Mouse (Mus musculus): Measurements from ENCODE around the gene Lipt2.

The Lipt2 gene

GRCm38 (mm10) chr7:100159105-100159841 is at the start of gene Lipt2:
Gene Lipt2, plus strand, starts transcription at chr7:100159277.
- peak; percentile 59 to 78 for DNase-seq (ENCODE audit: low read depth in 1 of 2, low spot score in 2 of 2)

DNA sequence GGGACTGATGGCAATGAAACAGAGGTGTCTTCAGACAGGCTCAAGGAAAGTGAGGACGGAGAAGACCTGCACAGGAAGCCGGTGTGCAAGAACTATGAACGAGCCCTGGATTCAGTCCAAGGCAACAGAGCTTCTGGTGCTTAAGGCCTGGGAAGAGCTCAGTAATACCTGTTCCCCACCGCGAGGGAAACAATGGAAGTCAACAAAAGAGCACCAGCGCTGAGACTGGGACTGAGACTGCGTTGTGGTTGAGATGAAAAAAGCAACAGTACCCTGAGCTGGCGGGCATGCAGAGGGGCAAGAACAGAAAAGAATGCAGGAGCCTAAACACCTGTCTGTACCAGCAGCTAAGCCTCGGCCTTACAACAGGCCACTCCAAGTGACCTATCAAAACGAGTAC is 47.6 kb upstream of the Lipt2 start:
- DNase-seq (ENCODE audit: low read depth in 1 of 2, low spot score in 2 of 2): no peak

- DNase-seq (ENCODE audit: low read depth in 1 of 2, low spot score in 2 of 2): no peak
These were observed 45.3 kb upstream of the Lipt2 start for GRCm38 (mm10) chr7:100113821-100114220.

DNA sequence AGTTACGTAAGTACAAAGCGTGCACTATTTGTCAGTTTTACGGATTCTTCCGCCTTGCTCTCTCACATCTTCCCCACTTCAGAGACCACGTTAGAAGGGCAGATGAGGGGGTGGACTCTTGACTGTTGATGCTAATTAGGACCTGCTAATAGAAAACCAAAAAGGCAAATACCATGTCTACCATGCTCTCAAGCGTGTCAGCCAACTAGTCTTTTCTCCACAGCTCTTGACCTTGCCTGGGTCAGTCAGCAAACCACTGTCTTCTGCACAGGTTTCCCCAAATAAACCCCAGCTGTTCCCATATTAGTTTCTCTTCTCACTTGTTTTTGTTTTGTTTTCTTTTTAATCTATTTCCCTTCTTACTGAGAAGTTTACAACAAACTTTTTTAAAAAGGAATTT is 44.8 kb upstream of the Lipt2 start:
- DNase-seq (ENCODE audit: low read depth in 1 of 2, low spot score in 2 of 2): no peak

- DNase-seq (ENCODE audit: low read depth in 1 of 2, low spot score in 2 of 2): peak in 1 of 2 experiments; percentile 12
These were observed 38.3 kb upstream of the Lipt2 start for GRCm38 (mm10) chr7:100120791-100121261.

DNA sequence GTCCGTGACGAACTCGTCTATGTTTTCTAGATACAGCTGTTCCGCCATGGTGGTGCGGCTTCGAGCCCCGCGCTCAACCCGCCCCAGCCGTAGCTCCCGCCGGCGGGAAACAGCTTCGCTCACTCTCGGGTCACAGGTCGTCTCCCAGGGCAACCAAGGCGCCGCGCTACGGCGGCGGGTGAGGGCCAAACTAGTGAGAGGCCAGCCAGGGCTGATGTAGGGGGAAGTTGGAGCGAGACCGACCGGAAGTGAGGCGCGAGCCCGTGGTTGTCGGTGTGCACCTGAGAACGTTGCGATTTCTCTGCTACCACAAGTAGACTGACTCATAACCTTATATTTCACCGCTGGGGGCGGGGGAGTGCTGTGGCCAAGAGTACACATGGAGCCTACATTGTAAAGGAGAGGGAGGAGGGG is 37.7 kb upstream of the Lipt2 start, which contains the start of gene Pold3:
Gene Pold3 (minus strand): TSS at position 190 of the 414 bp plus-strand sequence.
- DNase-seq (ENCODE audit: low read depth in 1 of 2, low spot score in 2 of 2): peak; percentile 96 to 98

GRCm38 (mm10) chr7:100123486-100123885 is 35.6 kb upstream of the Lipt2 start:
- DNase-seq (ENCODE audit: low read depth in 1 of 2, low spot score in 2 of 2): peak; percentile 19 to 50

DNA sequence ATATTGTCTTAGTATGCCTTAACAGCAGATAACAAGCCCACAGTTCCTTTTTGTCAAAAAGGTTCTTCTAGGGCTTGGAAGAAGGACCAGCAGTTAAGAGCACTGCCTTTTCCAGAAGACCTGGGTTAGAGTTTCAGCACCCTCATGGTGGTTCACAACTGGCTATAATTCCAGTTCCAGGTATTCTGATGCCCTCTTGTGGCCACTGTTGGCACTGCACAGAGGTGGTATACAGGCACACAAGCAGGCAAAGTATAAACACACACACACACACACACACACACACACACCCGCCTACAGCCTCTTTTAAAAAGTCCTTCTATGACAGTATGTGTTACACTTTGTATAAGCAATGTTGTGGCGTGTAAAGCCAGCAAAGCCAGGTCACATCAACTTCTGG is 34.9 kb upstream of the Lipt2 start:
- peak in 1 of 2 experiments; percentile 55 for DNase-seq (ENCODE audit: low read depth in 1 of 2, low spot score in 2 of 2)

DNA sequence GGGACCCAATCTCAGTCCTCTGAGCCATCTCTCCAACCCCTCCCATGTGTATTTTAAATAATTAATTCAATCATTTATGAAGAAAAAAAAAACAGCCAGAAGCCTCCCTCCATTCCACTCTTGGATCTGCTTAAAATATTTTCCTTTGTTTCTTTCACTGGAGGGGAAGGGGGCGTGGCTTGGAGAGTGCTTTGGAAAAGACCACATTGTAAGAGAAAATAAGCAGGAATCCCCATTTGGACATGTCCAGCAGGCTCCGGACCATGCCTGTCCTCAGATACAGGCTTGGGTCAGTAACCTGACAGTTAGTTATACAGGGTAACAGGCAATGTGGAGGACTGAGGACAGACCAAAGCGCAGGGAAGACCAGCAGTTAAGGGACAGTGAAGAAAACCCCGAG is 33.9 kb upstream of the Lipt2 start:
- DNase-seq (ENCODE audit: low read depth in 1 of 2, low spot score in 2 of 2): no peak

- no peak for DNase-seq (ENCODE audit: low read depth in 1 of 2, low spot score in 2 of 2)
These were observed 32.6 kb upstream of the Lipt2 start for GRCm38 (mm10) chr7:100126514-100126913.

- no peak for DNase-seq (ENCODE audit: low read depth in 1 of 2, low spot score in 2 of 2)
These were observed 30.6 kb upstream of the Lipt2 start for GRCm38 (mm10) chr7:100128262-100129041.

DNA sequence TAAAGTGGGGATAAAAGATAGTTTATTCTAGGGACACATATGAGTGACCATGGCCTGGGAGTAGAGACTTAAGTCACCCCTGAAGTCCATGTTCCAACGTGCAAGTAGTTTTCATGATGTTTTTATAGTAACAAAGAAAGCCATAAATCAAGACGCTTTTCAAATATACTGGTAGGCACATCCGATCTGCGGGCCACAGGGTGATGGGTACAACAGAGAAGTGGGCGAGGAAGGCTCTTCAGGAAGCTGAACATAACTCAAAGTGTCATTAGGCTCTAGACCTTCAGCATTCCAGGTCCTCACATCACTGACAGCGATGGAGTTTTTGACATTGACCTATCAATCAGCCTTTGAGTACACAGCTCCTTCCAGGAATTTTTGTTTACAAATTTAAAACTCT is 28.5 kb upstream of the Lipt2 start:
- no peak for DNase-seq (ENCODE audit: low read depth in 1 of 2, low spot score in 2 of 2)

GRCm38 (mm10) chr7:100132379-100132778 is 26.7 kb upstream of the Lipt2 start:
- DNase-seq (ENCODE audit: low read depth in 1 of 2, low spot score in 2 of 2): no peak

DNA sequence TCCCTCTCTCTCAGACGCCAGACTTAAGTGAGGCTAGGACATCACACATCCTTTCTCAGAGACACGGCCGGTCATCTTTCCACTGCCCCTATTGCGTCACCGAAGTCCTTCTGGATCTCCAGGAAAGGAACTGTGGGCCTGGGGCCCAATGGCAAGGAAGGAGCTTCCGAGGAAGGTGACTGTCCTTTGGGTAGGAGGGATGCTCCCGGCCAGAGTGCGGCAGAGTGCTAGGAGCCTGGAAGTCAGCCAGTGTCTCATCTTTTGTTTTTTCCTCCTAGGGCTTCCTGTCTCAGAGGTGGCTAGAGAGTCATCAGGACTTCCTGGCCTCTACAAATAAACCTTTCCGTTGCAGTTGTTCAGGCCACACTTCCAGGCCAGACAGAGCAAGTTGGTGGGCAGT is 22.0 kb upstream of the Lipt2 start:
- DNase-seq (ENCODE audit: low read depth in 1 of 2, low spot score in 2 of 2): no peak

- DNase-seq (ENCODE audit: low read depth in 1 of 2, low spot score in 2 of 2): no peak
These were observed 21.0 kb upstream of the Lipt2 start for GRCm38 (mm10) chr7:100138075-100138474.

DNA sequence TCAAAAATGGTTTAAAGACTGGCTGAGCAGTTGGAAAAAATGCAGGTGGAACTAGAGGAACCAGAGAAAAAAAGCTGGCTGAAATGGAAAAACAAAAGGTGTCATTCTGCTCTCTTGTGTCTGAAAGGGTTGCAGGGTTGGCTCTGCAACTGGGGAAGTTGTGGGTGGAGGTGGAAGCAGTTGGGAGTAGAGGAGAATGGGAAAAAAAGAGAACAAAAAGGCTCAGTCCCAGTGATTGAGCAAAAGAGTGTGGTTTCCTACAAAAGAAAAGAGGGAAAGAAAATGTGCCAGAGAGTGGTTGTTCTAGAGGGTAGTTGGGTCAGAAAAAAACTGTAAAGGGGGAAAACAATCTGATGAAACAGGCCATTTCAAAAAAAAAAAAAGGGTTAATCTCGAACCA is 18.5 kb upstream of the Lipt2 start:
- no peak for DNase-seq (ENCODE audit: low read depth in 1 of 2, low spot score in 2 of 2)

DNA sequence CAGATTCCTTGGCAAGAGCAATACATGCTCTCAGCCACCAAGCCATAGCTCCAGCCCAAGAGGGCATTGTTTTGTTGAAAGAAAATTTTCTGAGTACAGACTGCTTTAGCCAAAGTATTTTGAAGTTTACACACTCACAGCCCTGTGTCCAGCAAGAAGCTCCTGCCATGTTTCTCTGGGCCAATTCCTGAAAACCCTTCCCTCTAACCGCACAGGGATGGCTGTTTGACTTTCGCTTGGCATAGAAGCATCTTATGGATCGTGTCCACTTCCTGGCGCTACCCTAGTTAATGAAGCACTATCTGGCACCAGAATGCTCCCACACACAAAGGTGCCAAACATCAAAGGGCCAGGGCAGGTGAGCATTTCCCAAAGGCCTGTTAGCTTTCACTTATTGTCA is 10.5 kb upstream of the Lipt2 start:
- DNase-seq (ENCODE audit: low read depth in 1 of 2, low spot score in 2 of 2): no peak

- DNase-seq (ENCODE audit: low read depth in 1 of 2, low spot score in 2 of 2): peak in 1 of 2 experiments; percentile 11
These were observed 9.0 kb upstream of the Lipt2 start for GRCm38 (mm10) chr7:100150086-100150485.

GRCm38 (mm10) chr7:100150626-100151025 is 8.5 kb upstream of the Lipt2 start:
- DNase-seq (ENCODE audit: low read depth in 1 of 2, low spot score in 2 of 2): no peak

DNA sequence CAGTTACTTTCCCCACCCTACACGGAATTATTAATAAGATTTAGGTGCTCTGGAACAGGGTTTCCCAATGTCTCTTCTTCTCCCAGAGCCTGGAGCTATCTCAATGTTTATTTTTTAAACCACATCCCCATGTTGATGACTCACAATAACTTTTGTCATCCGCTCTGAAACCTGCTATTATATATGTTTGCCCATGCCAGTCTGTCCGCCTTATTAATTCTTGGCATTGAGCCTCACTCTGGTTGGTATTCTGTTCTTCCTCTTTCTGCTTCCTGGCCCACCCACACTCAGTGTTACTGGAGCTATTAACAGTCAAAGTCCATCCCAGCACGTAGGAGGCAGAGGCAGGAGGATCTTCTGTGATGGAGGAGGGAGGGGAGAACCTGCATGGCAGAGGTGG is 1.4 kb upstream of the Lipt2 start:
- no peak for DNase-seq (ENCODE audit: low read depth in 1 of 2, low spot score in 2 of 2)

DNA sequence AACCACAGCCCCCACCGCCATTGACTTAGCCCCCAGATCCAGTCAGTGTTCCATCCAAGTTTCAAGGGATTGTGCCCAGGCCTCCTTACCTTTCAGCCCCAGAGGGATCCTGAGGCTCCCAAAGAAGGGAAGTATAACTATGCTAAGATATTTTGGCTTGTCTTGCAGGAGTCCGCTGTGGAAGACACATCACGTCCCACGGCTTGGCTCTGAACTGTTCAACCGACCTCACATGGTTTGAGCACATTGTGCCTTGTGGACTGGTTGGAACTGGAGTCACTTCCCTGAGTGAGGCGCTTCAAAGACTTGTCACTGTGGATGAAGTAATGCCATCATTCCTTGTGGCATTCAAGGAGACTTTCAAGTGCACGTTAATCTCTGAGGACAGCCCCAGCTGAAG is 929 bp downstream of the Lipt2 start:
- no peak for DNase-seq (ENCODE audit: low read depth in 1 of 2, low spot score in 2 of 2)

DNA sequence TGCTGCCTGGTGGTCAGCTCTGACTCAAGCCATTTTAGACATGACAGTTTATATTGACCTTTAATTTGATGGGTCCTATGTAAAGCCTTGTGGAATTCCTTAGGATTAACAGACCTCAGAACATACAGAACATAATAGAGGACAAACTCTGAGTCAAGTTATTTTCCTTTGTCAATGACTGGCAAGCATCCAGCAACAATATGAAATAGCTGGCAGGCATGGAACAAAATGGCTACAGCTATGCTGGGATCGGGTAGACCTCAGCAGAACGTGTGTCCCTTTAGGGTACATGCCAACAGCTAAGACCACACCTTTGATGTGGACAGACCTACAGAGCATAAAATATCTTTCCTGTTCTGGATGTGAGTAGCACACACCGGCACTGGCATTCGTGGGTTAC is 4.4 kb downstream of the Lipt2 start:
- no peak for DNase-seq (ENCODE audit: low read depth in 1 of 2, low spot score in 2 of 2)

Measured in monocyte, adult 2 months (primary cell).